Mouse (Mus musculus): ENCODE measurements around the gene Morc4. TPM values are rescaled to one million over a fixed set of nuclear protein-coding genes. Genes with fewer than 3 reads are reported as not detected.
A peak's percentile ranks its signal among the peaks of the same experiment; 100 is the strongest.

Morc4 gene
- polyA plus RNA-seq, 1 experiment from 2014 or later, result 13.6 TPM

DNA sequence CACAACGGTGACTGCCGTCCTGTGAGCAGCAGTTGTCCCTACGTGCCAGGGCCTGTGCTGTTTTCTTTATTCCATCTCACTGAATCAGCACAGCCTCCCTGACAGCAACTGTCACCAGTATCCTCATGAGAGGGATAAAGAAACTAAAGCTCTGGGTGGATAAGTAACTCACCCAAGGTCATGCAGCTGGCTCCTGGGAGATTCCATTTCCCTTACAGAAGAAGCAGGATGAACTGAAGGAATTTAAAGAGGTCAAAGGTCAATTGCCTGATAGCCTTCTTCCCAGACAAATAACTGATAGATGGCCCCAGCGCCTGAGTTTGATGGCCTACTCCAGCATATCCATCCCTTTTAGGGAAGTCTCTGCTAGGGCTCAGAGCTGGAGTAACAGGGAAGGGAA, 94.1 kb downstream of the Morc4 start:
- no peak for ATAC-seq (ENCODE audit: low read depth)
- 54% methylated on average over 4 of the region's 4 CpGs for WGBS
- H3K4me2 ChIP-seq (ENCODE audit: low read depth, low read length), result no peak overlapping the region
- no peak overlapping the region for H3K9ac ChIP-seq (ENCODE audit: low read length)
- no peaks in the 10 kb centered on the region for H3K36me3 ChIP-seq (ENCODE audit: control insufficient read depth, insufficient read depth, low read length)
- no peak overlapping the region for H3K27ac ChIP-seq (ENCODE audit: low read length)
- no peaks in the 10 kb centered on the region for H3K4me1 ChIP-seq (replicated peaks; ENCODE audit: control insufficient read depth, insufficient read depth, low read length)
- no peaks in the 10 kb centered on the region for H3K9me3 ChIP-seq (ENCODE audit: control insufficient read depth, low read length)
- no peak overlapping the region for H3K4me3 ChIP-seq (ENCODE audit: low read length)
- no peaks in the 10 kb centered on the region for H3K27me3 ChIP-seq (ENCODE audit: control insufficient read depth, insufficient read depth, low read depth, low read length)

DNA sequence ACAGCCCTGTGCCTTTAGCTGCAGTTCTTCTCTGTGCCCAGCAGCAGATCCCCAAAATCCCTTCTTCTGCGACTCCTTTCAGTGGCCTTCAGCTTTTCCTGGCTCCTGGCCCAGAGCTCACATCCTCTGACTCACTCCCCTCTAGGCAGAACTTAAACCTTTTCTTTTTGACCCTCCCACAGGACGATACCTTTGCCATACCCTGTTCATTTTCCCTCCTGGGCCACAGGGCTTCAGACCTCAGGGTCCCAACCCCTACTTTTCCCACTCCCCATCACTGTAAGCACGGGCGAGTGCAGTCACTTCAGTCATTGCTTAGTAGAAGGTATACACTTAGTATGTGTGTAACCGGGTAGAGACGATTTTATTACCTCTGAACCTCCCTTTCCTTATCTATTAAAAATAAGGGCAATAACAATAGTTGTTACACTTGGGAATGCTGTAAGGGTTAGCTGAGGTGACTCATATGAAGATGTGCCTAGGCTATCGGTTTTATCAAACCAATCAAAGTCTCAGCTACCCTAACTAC, 96.3 kb downstream of the Morc4 start:
- no peaks in the 10 kb centered on the region for H3K27me3 ChIP-seq (ENCODE audit: control insufficient read depth, insufficient read depth, low read depth, low read length)

DNA sequence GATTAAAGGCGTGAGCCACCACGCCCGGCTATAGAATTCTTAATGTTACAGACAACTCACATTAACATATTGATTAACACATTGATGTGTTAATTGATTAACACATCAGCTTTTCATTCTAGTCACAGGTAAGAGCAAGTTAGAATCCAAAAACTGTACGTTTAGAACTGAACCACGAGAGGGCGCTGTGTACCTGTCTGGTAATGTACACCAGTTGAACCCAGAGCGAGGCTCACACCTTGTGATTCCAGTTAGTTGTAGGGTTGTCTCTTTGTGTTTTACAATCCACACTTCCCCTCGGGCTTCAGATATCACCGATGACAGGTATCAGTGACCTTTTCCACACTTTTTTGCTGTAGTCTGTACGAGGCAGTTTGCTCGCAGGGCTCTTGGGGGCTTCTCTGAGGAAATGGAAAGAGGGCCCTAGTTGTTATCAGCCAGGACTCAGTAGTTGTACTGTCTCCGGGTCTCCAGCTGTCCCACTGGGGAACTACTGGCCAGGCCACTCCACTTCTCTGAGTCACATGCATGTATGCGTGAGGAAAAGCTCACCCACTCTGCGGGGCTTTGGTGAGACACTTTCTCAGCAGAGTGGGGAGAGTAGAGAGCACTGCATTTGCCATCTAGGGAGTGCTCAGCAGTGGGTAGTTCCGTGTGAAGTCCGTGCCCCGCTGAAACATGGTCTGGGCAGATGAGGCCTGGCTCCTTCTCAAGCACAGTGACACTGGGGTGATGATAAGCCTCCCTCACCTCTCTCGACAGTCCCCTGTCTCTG, 97.0 kb downstream of the Morc4 start:
- H3K27ac ChIP-seq (ENCODE audit: low read length), result no peak overlapping the region
- no peak overlapping the region for H3K4me2 ChIP-seq (ENCODE audit: low read depth, low read length)
- ATAC-seq (ENCODE audit: low read depth), result peak; percentile 51
- no peaks in the 10 kb centered on the region for H3K9me3 ChIP-seq (ENCODE audit: control insufficient read depth, low read length)
- 29% methylated on average over 18 of the region's 18 CpGs for WGBS
- H3K4me1 ChIP-seq (replicated peaks; ENCODE audit: control insufficient read depth, insufficient read depth, low read length), result no peaks in the 10 kb centered on the region
- H3K27me3 ChIP-seq (ENCODE audit: control insufficient read depth, insufficient read depth, low read depth, low read length), result 0 out of 2 replicates have a peak, but pooled peaks cover 2% of the 10 kb centered on the region
- no peaks in the 10 kb centered on the region for H3K36me3 ChIP-seq (ENCODE audit: control insufficient read depth, insufficient read depth, low read length)
- H3K9ac ChIP-seq (ENCODE audit: low read length), result no peak overlapping the region
- no peak overlapping the region for H3K4me3 ChIP-seq (ENCODE audit: low read length)

More for the DNA sequence above, 96.3 kb downstream of the Morc4 start:
- Histone ChIP-seq H3K9me3 (ENCODE audit: control insufficient read depth, low read length) (no peaks in the 10 kb centered on the region), H3K9ac (ENCODE audit: low read length) (no peak overlapping the region), H3K4me3 (ENCODE audit: low read length) (no peak overlapping the region), H3K27ac (ENCODE audit: low read length) (no peak overlapping the region), H3K4me2 (ENCODE audit: low read depth, low read length) (no peak overlapping the region), H3K4me1 (replicated peaks; ENCODE audit: control insufficient read depth, insufficient read depth, low read length) (no peaks in the 10 kb centered on the region), H3K36me3 (ENCODE audit: control insufficient read depth, insufficient read depth, low read length) (no peaks in the 10 kb centered on the region)
- ATAC-seq (ENCODE audit: low read depth), result 0 out of 2 replicates have a peak, but pooled peaks have one; percentile 28
- WGBS, result 49% methylated on average over 7 of the region's 7 CpGs

Other genes starting within 250 kb of the Morc4 start
- 4.3 and 4.9 TPM in 2 replicates for gene Tbc1d8b, start 186.7 kb downstream of the Morc4 start, polyA plus RNA-seq (2015; fragmentation: Nextera tagmentation; extraction: Ambion mirVana)
- gene Gm15013, start 157.2 kb downstream of the Morc4 start, polyA plus RNA-seq (2015; fragmentation: Nextera tagmentation; extraction: Ambion mirVana), result 0.26 TPM in 1 of 2 replicates, not detected in the other
- gene Ripply1, start 89.3 kb downstream of the Morc4 start, polyA plus RNA-seq (2015; fragmentation: Nextera tagmentation; extraction: Ambion mirVana), result 0.28 TPM in 1 of 2 replicates, not detected in the other
- gene Cldn2, start 70.8 kb downstream of the Morc4 start, polyA plus RNA-seq (2015; fragmentation: Nextera tagmentation; extraction: Ambion mirVana), result 0.29 and 0.62 TPM in 2 replicates
- gene Rbm41, start 126.9 kb upstream of the Morc4 start, polyA plus RNA-seq (2015; fragmentation: Nextera tagmentation; extraction: Ambion mirVana), result 4.0 and 5.0 TPM in 2 replicates
- 3.1 and 4.8 TPM in 2 replicates for gene Nup62cl, start 191.0 kb upstream of the Morc4 start, polyA plus RNA-seq (2015; fragmentation: Nextera tagmentation; extraction: Ambion mirVana)
- gene Pih1h3b, start 191.2 kb upstream of the Morc4 start, polyA plus RNA-seq (2015; fragmentation: Nextera tagmentation; extraction: Ambion mirVana), result 0.10 and 0.41 TPM in 2 replicates

Data from lung, embryonic 16.5 days (tissue).